20 mouse cellular contexts compared by ENCODE assay signal in genomic region chr9:108133478-108133877, GRCm38 (mm10). TPM values are rescaled to one million over a fixed set of nuclear protein-coding genes. Genes with fewer than 3 reads are reported as not detected.
A peak's percentile ranks its signal among the peaks of the same experiment; 100 is the strongest.
DNase-seq lines count a peak whose midpoint lies in the region; TF ChIP-seq lines count a peak whose summit lies in the region.
"Had no signal": no experiment of that assay in that cellular context is flagged by ENCODE, and none has a peak within 500 bp of the region (broad histone marks: within the 10 kb centered on the region; RNA-seq: fewer than 3 reads in every experiment).

No protein-coding gene starts in this region.

- H3K27me3 ChIP-seq in cerebellum, adult 2 months (ENCODE audit: control insufficient read depth, insufficient read depth, low read length), result no peaks in the 10 kb centered on the region
- no peaks in the 10 kb centered on the region for H3K27me3 ChIP-seq in kidney, adult 2 months (replicated peaks; ENCODE audit: control insufficient read depth, insufficient read depth, low read length)
- H3K27me3 ChIP-seq: hindbrain, embryonic 15.5 days had no signal

- peak; percentile 31; the same call in 1 of the 2 replicates for TF ChIP-seq POLR2A in cerebellum, adult 2 months (IDR thresholded peaks at IDR 0.05; ENCODE audit: borderline replicate concordance, insufficient read depth, low read length)
- no peak for TF ChIP-seq POLR2A in kidney, adult 2 months (IDR thresholded peaks at IDR 0.05; ENCODE audit: low read depth, low read length)

- peak overlapping the region; percentile 24 for H3K4me3 ChIP-seq in cerebellum, adult 2 months (replicated peaks; ENCODE audit: insufficient read depth, low read depth, low read length)
- H3K4me3 ChIP-seq in kidney, adult 2 months (ENCODE audit: insufficient read depth, low read depth, low read length), result no peak overlapping the region
- H3K4me3 ChIP-seq: forebrain, embryonic 10.5 days; heart, embryonic 12.5 days; hindbrain, embryonic 15.5 days had no signal

- no peak for TF ChIP-seq CTCF in cerebellum, adult 2 months (IDR thresholded peaks at IDR 0.05; ENCODE audit: borderline replicate concordance, insufficient read depth, low read depth, low read length)
- TF ChIP-seq CTCF in kidney, adult 2 months (conservative IDR thresholded peaks at IDR 0.05; ENCODE audit: insufficient read depth, insufficient read length, low read depth, low read length), result no peak

- peak overlapping the region; percentile 69 for H3K27ac ChIP-seq in cerebellum, adult 2 months (ENCODE audit: insufficient read depth, low read length)
- H3K27ac ChIP-seq in kidney, adult 2 months (ENCODE audit: insufficient read depth, low read depth, low read length), result no peak overlapping the region
- H3K27ac ChIP-seq: forebrain, embryonic 10.5 days; hindbrain, embryonic 15.5 days; kidney, postnatal 0 days had no signal

- H3K4me1 ChIP-seq in cerebellum, adult 2 months (ENCODE audit: control insufficient read depth, insufficient read depth, low read length), result peaks cover 56% of the 10 kb centered on the region
- no peaks in the 10 kb centered on the region for H3K4me1 ChIP-seq in kidney, adult 2 months (ENCODE audit: control insufficient read depth, insufficient read depth, low read length)
- H3K4me1 ChIP-seq: hindbrain, embryonic 15.5 days had no signal

- DNase-seq in left cerebral cortex, postnatal 4 days, result peak; percentile 81
- no peak for DNase-seq in left cerebral cortex, postnatal 25 days (ENCODE audit: low spot score in 2 of 2)
- DNase-seq in brain, adult 2 months (ENCODE audit: low read depth, low spot score), result peak; percentile 94
- peak; percentile 85 to 93 for DNase-seq in cerebellum, adult 2 months
- DNase-seq in cerebellum, postnatal 36 days, result peak; percentile 83 to 87
- no peak for DNase-seq in right cerebral cortex, postnatal 10 days (ENCODE audit: low spot score in 2 of 2)
- DNase-seq in kidney, adult 2 months, result no peak
- DNase-seq: adrenal gland, postnatal 36 days; embryo, embryonic 11 days; heart, postnatal 14 days; kidney, adult 11 months; lung, adult 2 months; thymus, postnatal 36 days had no signal

- no peaks in the 10 kb centered on the region for H3K36me3 ChIP-seq in kidney, adult 2 months (ENCODE audit: control insufficient read depth, insufficient read depth, low read length)
- H3K36me3 ChIP-seq: forebrain, embryonic 10.5 days; heart, embryonic 12.5 days had no signal

- 19% methylated on average over 1 of the region's 1 CpGs for WGBS in cerebellum, adult 2 months
- 73% methylated on average over 1 of the region's 1 CpGs for whole genome bisulfite sequencing in kidney, adult 2 months

- intact Hi-C loops in left cerebral cortex, postnatal 4 days (cut with DNase I), result no loop called here
- intact Hi-C loops in left cerebral cortex, postnatal 25 days (cut with DNase I), result no loop called here

RNA-seq across cellular contexts. Expression of gene Apeh, which starts 39.1 kb away (rescaled TPM):
- total RNA-seq in left cerebral cortex, postnatal 4 days (2021), result 10 to 100 TPM; 46.1 to 50.1 TPM
- total RNA-seq in left cerebral cortex, postnatal 25 days (2021), result 10 to 100 TPM; 29.8 to 36.9 TPM
- 69.6 and 83.5 TPM in 2 replicates for polyA plus RNA-seq in cerebellum, adult 2 months (2012; rRNA removed)
- polyA plus RNA-seq in kidney, adult 2 months (2012; rRNA removed), result 299 and 327 TPM in 2 replicates

RNA-seq across cellular contexts. Expression of gene Rnf123, which starts 50.3 kb away (rescaled TPM):
- 10 to 100 TPM; 92.5 to 93.8 TPM for total RNA-seq in left cerebral cortex, postnatal 4 days (2021)
- 10 to 100 TPM; 81.9 to 88.7 TPM for total RNA-seq in left cerebral cortex, postnatal 25 days (2021)
- polyA plus RNA-seq in cerebellum, adult 2 months (2012; rRNA removed), result 184 and 213 TPM in 2 replicates
- 92.1 and 106 TPM in 2 replicates for polyA plus RNA-seq in kidney, adult 2 months (2012; rRNA removed)

RNA-seq across cellular contexts. Expression of gene Mst1, which starts 53.2 kb away (rescaled TPM):
- total RNA-seq in left cerebral cortex, postnatal 4 days (2021), result not detected
- total RNA-seq in left cerebral cortex, postnatal 25 days (2021), result not detected
- polyA plus RNA-seq in cerebellum, adult 2 months (2012; rRNA removed), result 0.13 TPM in 1 of 2 replicates, not detected in the other
- polyA plus RNA-seq in kidney, adult 2 months (2012; rRNA removed), result 0.31 and 0.39 TPM in 2 replicates
- total RNA-seq: layer of hippocampus, adult 8-10 months; megakaryocyte-erythroid progenitor cell, adult 5-6 weeks; monocyte, adult 5-6 weeks had no signal

RNA-seq across cellular contexts. Expression of gene Bsn, which starts 56.7 kb away (rescaled TPM):
- 10 to 100 TPM; 70.4 to 74.5 TPM for total RNA-seq in left cerebral cortex, postnatal 4 days (2021)
- total RNA-seq in left cerebral cortex, postnatal 25 days (2021), result 100 to 1,000 TPM; 261 to 275 TPM
- polyA plus RNA-seq in cerebellum, adult 2 months (2012; rRNA removed), result 70.0 and 77.6 TPM in 2 replicates
- 0.15 and 0.17 TPM in 2 replicates for polyA plus RNA-seq in kidney, adult 2 months (2012; rRNA removed)

Comparison
In these comparisons a context has a peak if more than half of its experiments do, and no peak if none do; other contexts are left out.
1. DNase-seq: peak in left cerebral cortex, postnatal 4 days (single experiment), brain, adult 2 months (single experiment), cerebellum, adult 2 months (2 of 2) and cerebellum, postnatal 36 days (2 of 2); none in left cerebral cortex, postnatal 25 days (0 of 2), right cerebral cortex, postnatal 10 days (0 of 2) and kidney, adult 2 months (single experiment).